Mouse (Mus musculus): ENCODE measurements around the gene Neurog2. TPM values are rescaled to one million over a fixed set of nuclear protein-coding genes. Genes with fewer than 3 reads are reported as not detected.

Gene Neurog2
- polyA plus RNA-seq, 1 experiment from 2014 or later = 2.4 TPM

Other genes with a start within 250 kb of the Neurog2 start
- gene Ank2, start 133.8 kb upstream of the Neurog2 start, polyA plus RNA-seq (2015; fragmentation: Nextera tagmentation; extraction: Ambion mirVana) = 148 and 169 TPM in 2 replicates
- gene Larp7, start 79.8 kb upstream of the Neurog2 start, polyA plus RNA-seq (2015; fragmentation: Nextera tagmentation; extraction: Ambion mirVana) = 23.1 and 23.7 TPM in 2 replicates
- gene Zgrf1, start 79.6 kb upstream of the Neurog2 start, polyA plus RNA-seq (2015; fragmentation: Nextera tagmentation; extraction: Ambion mirVana) = 2.8 and 3.4 TPM in 2 replicates
- gene Alpk1, start 147.4 kb downstream of the Neurog2 start, polyA plus RNA-seq (2015; fragmentation: Nextera tagmentation; extraction: Ambion mirVana) = 0.46 and 0.72 TPM in 2 replicates
- 2.8 and 3.8 TPM in 2 replicates for gene Tifa, start 156.7 kb downstream of the Neurog2 start, polyA plus RNA-seq (2015; fragmentation: Nextera tagmentation; extraction: Ambion mirVana)
- 83.0 and 86.3 TPM in 2 replicates for gene Ap1ar, start 204.4 kb downstream of the Neurog2 start, polyA plus RNA-seq (2015; fragmentation: Nextera tagmentation; extraction: Ambion mirVana)

Data from hindbrain, embryonic 16.5 days (tissue).